Mouse (Mus musculus): ENCODE data around the gene Gapvd1.

DNA sequence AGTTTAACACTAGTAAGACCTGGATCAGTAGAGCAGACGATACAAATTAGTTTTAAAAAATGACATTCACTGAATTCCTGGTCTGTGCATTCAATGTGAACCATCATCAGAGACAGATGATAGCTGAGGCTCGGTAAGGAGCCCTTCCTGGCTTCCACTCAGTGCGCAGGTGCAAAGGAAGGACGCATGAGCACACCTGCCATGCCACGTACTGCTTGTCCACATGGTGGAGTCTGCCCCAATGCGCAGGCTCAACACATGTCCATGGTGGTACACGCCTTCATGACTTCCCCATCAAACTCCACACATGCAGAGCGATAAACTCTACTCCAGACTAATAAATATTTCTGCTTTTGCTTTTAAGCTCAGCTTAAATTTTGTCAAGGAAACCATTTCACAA, 78.0 kb downstream of the Gapvd1 start:
- TF ChIP-seq CTCF (IDR thresholded peaks at IDR 0.05; ENCODE audit: borderline replicate concordance, control insufficient read depth, extremely low read depth, insufficient read depth, low read length, poor library complexity) (no peak), POLR2A (IDR thresholded peaks at IDR 0.05; ENCODE audit: control insufficient read depth, extremely low read depth, insufficient read depth, low read length, poor library complexity) (no peak)
